Mouse (Mus musculus): ENCODE measurements around the gene Vmn2r82. TPM values are rescaled to one million over a fixed set of nuclear protein-coding genes. Genes with fewer than 3 reads are reported as not detected.

Gene Vmn2r82
- total and polyA plus RNA-seq, 3 experiments: not detected

Other genes with a start within 250 kb of the Vmn2r82 start
- gene Vmn2r80, start 207.8 kb upstream of the Vmn2r82 start, total RNA-seq (2021): not detected
- gene Vmn2r80, start 207.8 kb upstream of the Vmn2r82 start, polyA plus RNA-seq (2012; rRNA removed): not detected in 2 replicates
- gene Vmn2r81, start 108.8 kb upstream of the Vmn2r82 start, total RNA-seq (2021): not detected
- not detected in 2 replicates for gene Vmn2r81, start 108.8 kb upstream of the Vmn2r82 start, polyA plus RNA-seq (2012; rRNA removed)
- not detected for gene Vmn2r83, start 112.2 kb downstream of the Vmn2r82 start, total RNA-seq (2021)
- gene Vmn2r83, start 112.2 kb downstream of the Vmn2r82 start, polyA plus RNA-seq (2012; rRNA removed): not detected in 2 replicates
- 1 to 10 TPM; 2.3 to 3.5 TPM for gene Plpp2, start 177.3 kb downstream of the Vmn2r82 start, total RNA-seq (2021)
- 2.4 and 3.8 TPM in 2 replicates for gene Plpp2, start 177.3 kb downstream of the Vmn2r82 start, polyA plus RNA-seq (2012; rRNA removed)
- gene Mier2, start 198.7 kb downstream of the Vmn2r82 start, total RNA-seq (2021): 10 to 100 TPM; 12.7 to 12.9 TPM
- gene Mier2, start 198.7 kb downstream of the Vmn2r82 start, polyA plus RNA-seq (2012; rRNA removed): 27.4 and 31.8 TPM in 2 replicates
- not detected for gene Theg, start 230.8 kb downstream of the Vmn2r82 start, total RNA-seq (2021)
- 0.10 TPM in 1 of 2 replicates, not detected in the other for gene Theg, start 230.8 kb downstream of the Vmn2r82 start, polyA plus RNA-seq (2012; rRNA removed)